Mouse (Mus musculus): Measurements from ENCODE around the gene Ric1. TPM values are rescaled to one million over a fixed set of nuclear protein-coding genes. Genes with fewer than 3 reads are reported as not detected.
A peak's percentile ranks its signal among the peaks of the same experiment; 100 is the strongest.

Gene Ric1
- polyA plus RNA-seq, 1 experiment, result 4.3 TPM

DNA sequence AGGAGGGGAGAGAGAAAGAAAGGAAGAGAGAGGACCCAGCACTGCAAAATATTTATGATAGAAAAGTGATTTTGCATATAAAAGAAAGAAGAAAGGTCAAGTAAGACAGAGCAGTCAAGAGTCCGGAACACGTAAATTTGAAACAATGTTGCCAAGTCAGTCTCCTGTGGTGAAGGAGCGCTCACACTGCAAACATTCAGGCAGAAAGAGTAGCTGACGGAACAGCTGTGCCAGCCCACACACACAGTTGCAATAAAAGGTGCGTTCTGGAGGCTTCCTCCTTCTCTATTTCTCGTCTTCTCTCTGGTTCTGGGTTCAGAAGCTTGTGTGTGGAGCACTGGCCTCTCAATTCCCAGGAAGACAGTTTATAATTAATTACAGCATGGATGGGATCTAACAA is 133.1 kb downstream of the Ric1 start:
- Histone ChIP-seq H3K79me2 (ENCODE audit: control insufficient read depth, insufficient read depth) (no peaks in the 10 kb centered on the region), H3K27me3 (ENCODE audit: control insufficient read depth, insufficient read depth, insufficient read length) (no peaks in the 10 kb centered on the region), H3ac (ENCODE audit: control insufficient read depth, insufficient read length, low read depth) (no peak overlapping the region), H3K36me3 (ENCODE audit: control insufficient read depth, insufficient read depth) (no peaks in the 10 kb centered on the region), H3K4me3 (ENCODE audit: insufficient read depth, poor library complexity, severe bottlenecking) (no peak overlapping the region), H3K79me3 (ENCODE audit: low read depth) (no peaks in the 10 kb centered on the region)
- TF ChIP-seq MYOD1 (IDR thresholded peaks at IDR 0.05; ENCODE audit: control insufficient read depth, insufficient read length, low read depth) (peak; percentile 67), CEBPB (IDR thresholded peaks at IDR 0.05; ENCODE audit: low read depth) (no peak)

DNA sequence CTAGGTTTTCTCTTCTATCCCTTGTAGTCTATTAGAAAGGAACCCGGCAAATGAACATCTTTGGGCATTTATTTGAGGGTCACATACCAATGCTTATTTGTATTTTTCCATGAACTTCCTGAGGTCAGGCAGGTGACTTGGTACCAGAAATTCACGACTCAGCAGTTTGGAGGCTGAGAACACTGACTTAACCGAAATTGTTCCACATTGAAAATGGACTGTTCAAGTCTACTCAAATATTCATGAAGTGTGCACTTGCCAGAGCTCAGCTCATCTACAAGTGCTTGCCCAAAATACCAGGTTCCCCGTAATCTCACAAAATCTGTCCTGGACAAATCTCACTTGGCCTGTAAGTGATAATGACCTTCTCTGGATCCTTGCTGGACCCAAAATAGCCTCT is 133.9 kb downstream of the Ric1 start:
- no peaks in the 10 kb centered on the region for H3K79me3 ChIP-seq (ENCODE audit: low read depth)
- no peaks in the 10 kb centered on the region for H3K27me3 ChIP-seq (ENCODE audit: control insufficient read depth, insufficient read depth, insufficient read length)
- no peaks in the 10 kb centered on the region for H3K79me2 ChIP-seq (ENCODE audit: control insufficient read depth, insufficient read depth)
- no peaks in the 10 kb centered on the region for H3K36me3 ChIP-seq (ENCODE audit: control insufficient read depth, insufficient read depth)
- no peak overlapping the region for H3ac ChIP-seq (ENCODE audit: control insufficient read depth, insufficient read length, low read depth)
- TF ChIP-seq MAX (IDR thresholded peaks at IDR 0.05), result no peak
- TF ChIP-seq USF1 (IDR thresholded peaks at IDR 0.05; ENCODE audit: low read depth), result no peak
- TF ChIP-seq MYOD1 (IDR thresholded peaks at IDR 0.05; ENCODE audit: control insufficient read depth, insufficient read length, low read depth), result no peak
- TF ChIP-seq CTCF (IDR thresholded peaks at IDR 0.05; ENCODE audit: control insufficient read depth, insufficient read depth, insufficient read length), result no peak
- no peak overlapping the region for H3K4me3 ChIP-seq (ENCODE audit: insufficient read depth, poor library complexity, severe bottlenecking)

Other genes with a start within 250 kb of the Ric1 start
- 0.41 TPM for gene Insl6, start 196.9 kb upstream of the Ric1 start, polyA plus RNA-seq (2012; fragmentation: generic; extraction: Trizol)
- gene Rln1, start 187.6 kb upstream of the Ric1 start, polyA plus RNA-seq (2012; fragmentation: generic; extraction: Trizol), result 0.05 TPM
- 15.2 TPM for gene Plgrkt, start 154.9 kb upstream of the Ric1 start, polyA plus RNA-seq (2012; fragmentation: generic; extraction: Trizol)
- 0.05 TPM for gene Cd274, start 154.8 kb upstream of the Ric1 start, polyA plus RNA-seq (2012; fragmentation: generic; extraction: Trizol)
- not detected for gene Pdcd1lg2, start 111.4 kb upstream of the Ric1 start, polyA plus RNA-seq (2012; fragmentation: generic; extraction: Trizol)
- 8.8 TPM for gene Ermp1, start 126.1 kb downstream of the Ric1 start, polyA plus RNA-seq (2012; fragmentation: generic; extraction: Trizol)
- not detected for gene Mlana, start 175.5 kb downstream of the Ric1 start, polyA plus RNA-seq (2012; fragmentation: generic; extraction: Trizol)